Mouse (Mus musculus) stomach, embryonic 15.5 days (tissue): ENCODE measurements around the gene Pkd1l1. TPM values are rescaled to one million over a fixed set of nuclear protein-coding genes. Genes with fewer than 3 reads are reported as not detected.

Experiments used
- ATAC-seq: fragments of 200-750 bp; cut with Nextera tagmentation; 2 replicates; pipeline ENCODE4 v1.8.0; 2017; ENCODE audit warnings: low read depth, moderate number of reproducible peaks, moderate TSS enrichment; ENCODE audit not compliant: insufficient read depth, low FRiP score
- H3K27ac ChIP-seq: fragments of 300-500 bp; sonication (generic); 2 replicates; pipeline ENCODE4 v1.5.1; 2015; ENCODE audit warnings: mild to moderate bottlenecking, inconsistent platforms
- H3K27me3 ChIP-seq: fragments of 300-500 bp; sonication (generic); replicated peaks from 2 replicates; pipeline ENCODE4 v1.6.1; 2015; ENCODE audit warnings: inconsistent platforms
- H3K36me3 ChIP-seq: fragments of 300-500 bp; sonication (generic); 2 replicates; pipeline ENCODE4 v1.6.1; 2015; ENCODE audit warnings: inconsistent platforms
- H3K4me1 ChIP-seq: fragments of 300-500 bp; sonication (generic); 2 replicates; pipeline ENCODE4 v1.6.1; 2015; ENCODE audit warnings: inconsistent platforms
- H3K4me2 ChIP-seq: fragments of 300-500 bp; sonication (generic); 2 replicates; pipeline ENCODE4 v1.6.1; 2015; ENCODE audit warnings: mild to moderate bottlenecking, inconsistent platforms
- H3K4me3 ChIP-seq: fragments of 300-500 bp; sonication (generic); replicated peaks from 2 replicates; pipeline ENCODE4 v1.5.1; 2015; ENCODE audit warnings: inconsistent platforms
- H3K9ac ChIP-seq: fragments of 300-500 bp; sonication (generic); 2 replicates; pipeline ENCODE4 v1.6.1; 2015; ENCODE audit warnings: inconsistent platforms
- H3K9me3 ChIP-seq: fragments of 300-500 bp; sonication (generic); 2 replicates; pipeline ENCODE4 v1.6.1; 2016; ENCODE audit warnings: inconsistent platforms
- WGBS: fragments of 180-500 bp; shearing (Covaris S2); methylation state at CpG from one replicate; pipeline ENCODE4 v1.1.7; 2015; 5-methylcytosine and 5-hydroxymethylcytosine counted together
- polyA plus RNA-seq: library from polyadenylated mRNA; unstranded; fragments of >200 nt; fragmentation: Nextera tagmentation; extraction: Ambion mirVana; gene quantifications from 2 replicates; pipeline ENCODE4 v1.2.1, GENCODE M21; 2015

Pkd1l1 gene
- 0.06 and 0.15 TPM in 2 replicates for polyA plus RNA-seq

DNA sequence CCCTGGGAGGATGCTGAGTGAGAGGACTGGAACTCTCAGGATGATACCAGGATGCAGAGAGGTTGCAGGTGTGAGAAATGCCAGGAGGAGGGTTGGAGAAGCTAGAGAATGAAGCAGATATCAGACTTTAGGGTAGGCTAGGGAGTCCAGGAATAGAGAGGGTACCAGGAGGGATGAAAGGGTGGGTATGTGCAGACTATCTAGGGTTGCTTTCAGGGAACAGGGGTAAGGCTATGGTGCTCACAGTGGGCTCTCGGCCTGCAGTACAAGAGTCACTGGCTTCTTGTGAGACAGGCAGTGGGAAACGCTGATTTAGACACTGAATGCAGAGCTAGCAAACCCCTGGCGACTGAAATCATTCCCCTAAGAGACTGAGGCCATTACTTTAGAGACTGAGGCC is at the start of gene Pkd1l1:
Pkd1l1 (minus strand) TSS at position 101 of the 400 bp plus-strand sequence.
- 76% methylated on average over 3 of the region's 3 CpGs for WGBS
- Histone ChIP-seq H3K9me3 (no peaks in the 10 kb centered on the region), H3K27me3 (no peaks in the 10 kb centered on the region), H3K4me2 (no peak within 1 kb of the TSS), H3K9ac (no peak within 1 kb of the TSS), H3K4me3 (no peak within 1 kb of the TSS), H3K27ac (no peak within 1 kb of the TSS), H3K36me3 (no peaks in the 10 kb centered on the region), H3K4me1 (no peaks in the 10 kb centered on the region)
- ATAC-seq = no peak

GRCm38 (mm10) chr11:9020207-9020606 is 47.1 kb upstream of the Pkd1l1 start:
- 69% methylated on average over 5 of the region's 5 CpGs for WGBS

DNA sequence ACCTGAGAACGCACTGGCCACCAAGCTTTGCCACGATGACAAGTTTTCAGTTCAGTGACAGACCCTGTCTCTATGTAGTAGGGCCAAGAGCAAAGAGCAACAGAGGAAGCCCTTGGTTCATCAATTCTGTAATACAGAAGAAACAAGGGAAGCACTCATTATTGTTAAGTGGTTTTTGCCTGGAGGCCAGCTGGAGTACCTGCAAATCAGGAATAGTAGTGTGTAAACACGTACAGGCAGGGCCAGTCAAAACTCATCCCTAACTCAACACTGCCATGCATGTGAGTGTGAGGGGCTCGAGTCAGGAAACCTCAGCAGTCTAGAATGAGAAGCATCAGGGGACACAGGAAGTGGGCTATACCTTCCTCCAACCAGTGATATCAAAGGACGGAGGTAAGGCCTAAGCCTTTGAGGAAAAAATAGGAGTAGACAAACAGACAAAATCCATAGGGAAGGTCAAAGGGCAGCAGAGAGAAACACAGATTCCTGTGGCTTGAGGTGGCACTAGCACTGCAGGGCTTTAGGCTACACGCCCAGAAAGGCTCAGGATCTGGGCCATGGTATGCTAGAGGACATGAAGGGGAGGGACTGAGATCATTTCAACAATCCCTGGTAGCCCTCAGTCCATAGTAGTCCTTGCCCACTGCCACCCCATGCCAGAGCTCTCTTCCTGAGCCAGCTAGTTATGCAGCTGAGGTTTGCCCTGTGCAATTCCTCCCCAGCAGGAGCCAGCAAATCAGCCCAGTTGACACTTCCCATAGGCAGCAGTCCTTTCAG is 45.6 kb upstream of the Pkd1l1 start:
- H3K27me3 ChIP-seq = no peaks in the 10 kb centered on the region
- no peak overlapping the region for H3K9ac ChIP-seq
- H3K4me2 ChIP-seq = no peak overlapping the region
- no peak overlapping the region for H3K27ac ChIP-seq
- H3K9me3 ChIP-seq = no peaks in the 10 kb centered on the region
- no peak overlapping the region for H3K4me3 ChIP-seq
- no peak for ATAC-seq
- WGBS = 70% methylated on average over 6 of the region's 6 CpGs
- H3K36me3 ChIP-seq = no peaks in the 10 kb centered on the region
- H3K4me1 ChIP-seq = no peaks in the 10 kb centered on the region

More at GRCm38 (mm10) chr11:9020207-9020606, 47.1 kb upstream of the Pkd1l1 start:
- Histone ChIP-seq H3K4me3 (no peak overlapping the region), H3K27ac (no peak overlapping the region), H3K27me3 (no peaks in the 10 kb centered on the region), H3K4me2 (no peak overlapping the region), H3K36me3 (no peaks in the 10 kb centered on the region), H3K9me3 (no peaks in the 10 kb centered on the region), H3K9ac (no peak overlapping the region), H3K4me1 (no peaks in the 10 kb centered on the region)
- ATAC-seq = peak; percentile 65

DNA sequence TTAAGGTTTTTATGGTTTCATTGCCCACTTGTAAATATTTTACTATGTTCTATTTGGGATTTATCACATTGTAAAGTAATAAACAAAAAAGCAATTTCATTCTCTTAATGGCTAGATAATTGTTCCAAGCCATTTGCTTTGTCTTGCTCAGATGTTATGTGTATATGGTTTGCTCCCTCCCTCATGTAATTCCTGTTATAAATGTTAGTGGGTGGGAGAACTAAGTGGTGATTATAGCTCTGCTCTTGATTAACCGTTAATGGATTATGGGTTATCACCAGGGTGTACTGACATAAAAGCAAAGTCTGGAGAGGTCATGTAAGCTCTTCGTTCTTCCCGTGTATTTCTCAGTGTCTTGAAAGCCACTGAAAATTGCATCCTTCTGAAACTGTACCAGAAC is 41.7 kb upstream of the Pkd1l1 start:
- Histone ChIP-seq H3K9ac (no peak overlapping the region), H3K4me1 (no peaks in the 10 kb centered on the region), H3K27me3 (no peaks in the 10 kb centered on the region), H3K9me3 (no peaks in the 10 kb centered on the region), H3K36me3 (no peaks in the 10 kb centered on the region), H3K27ac (no peak overlapping the region), H3K4me2 (no peak overlapping the region), H3K4me3 (no peak overlapping the region)
- ATAC-seq = no peak
- WGBS = 78% methylated on average over 3 of the region's 3 CpGs

DNA sequence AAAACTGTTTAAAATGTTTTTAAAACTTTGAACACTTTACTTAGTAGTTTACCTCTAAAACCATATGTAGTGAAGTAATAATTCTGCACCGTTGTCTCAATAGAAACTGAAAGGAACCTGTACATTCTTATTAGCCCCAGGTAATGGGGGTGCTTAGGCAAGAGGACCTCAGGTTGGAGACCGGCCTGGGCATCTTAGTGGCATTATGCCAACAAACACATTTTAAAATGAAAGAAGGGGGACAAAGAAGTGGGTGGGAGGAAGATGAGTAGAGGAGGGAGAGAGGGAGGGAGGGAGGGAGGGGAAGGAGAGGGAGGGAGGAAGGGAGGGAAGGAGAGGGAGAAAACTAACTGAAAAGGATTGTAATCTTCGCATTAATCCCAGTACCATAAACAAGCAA is 38.3 kb upstream of the Pkd1l1 start:
- Histone ChIP-seq H3K9ac (peak overlapping the region; percentile 81; the same call in 1 of the 2 replicates), H3K27ac (peak overlapping the region; percentile 95; the same call in 1 of the 2 replicates), H3K4me2 (peak overlapping the region; percentile 89), H3K27me3 (no peaks in the 10 kb centered on the region), H3K36me3 (peaks cover 6% of the 10 kb centered on the region; the same call in 1 of the 2 replicates), H3K9me3 (no peaks in the 10 kb centered on the region), H3K4me1 (0 out of 2 replicates have a peak, but pooled peaks cover 2% of the 10 kb centered on the region), H3K4me3 (peak overlapping the region; percentile 88)
- ATAC-seq = peak; percentile 48; the same call in 1 of the 2 replicates
- 2% methylated on average over 3 of the region's 3 CpGs for WGBS

DNA sequence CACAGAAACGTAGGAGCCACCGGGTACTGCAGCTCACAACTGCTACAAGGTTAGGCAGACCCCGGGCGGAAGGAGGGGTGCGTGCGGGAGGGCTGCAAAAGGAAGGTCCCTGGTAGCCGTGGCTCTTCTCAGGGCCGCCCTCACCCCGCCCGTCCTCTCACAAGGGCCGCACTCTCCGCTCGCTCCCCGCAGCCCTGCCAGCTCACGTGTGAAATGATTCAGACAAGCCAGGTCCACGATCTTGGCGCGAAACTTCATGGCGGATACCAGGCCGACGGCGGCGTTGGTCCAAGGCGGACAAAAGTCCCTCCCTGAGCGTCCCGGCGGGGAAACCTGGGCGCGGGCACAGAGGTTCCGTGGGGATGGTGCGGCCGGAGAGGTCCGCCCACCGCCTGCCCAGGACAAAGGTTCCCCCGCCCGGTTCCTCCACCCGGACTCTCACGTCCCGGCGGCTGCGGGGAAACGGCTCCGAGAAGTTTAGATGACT is 37.8 kb upstream of the Pkd1l1 start, which contains the start of gene Hus1:
Hus1 (minus strand) TSS at position 339 of the 487 bp plus-strand sequence.
- peaks cover 6% of the 10 kb centered on the region; the same call in 1 of the 2 replicates for H3K36me3 ChIP-seq
- peak within 1 kb of the TSS; percentile 95 for H3K27ac ChIP-seq
- H3K9me3 ChIP-seq = no peaks in the 10 kb centered on the region
- no peaks in the 10 kb centered on the region for H3K27me3 ChIP-seq
- ATAC-seq = peak; percentile 96
- WGBS = under 1% methylated on average over 43 of the region's 43 CpGs
- peak within 1 kb of the TSS; percentile 89 for H3K4me2 ChIP-seq
- peak within 1 kb of the TSS; percentile 81 for H3K9ac ChIP-seq
- H3K4me3 ChIP-seq = peak within 1 kb of the TSS; percentile 88
- H3K4me1 ChIP-seq = 0 out of 2 replicates have a peak, but pooled peaks cover 2% of the 10 kb centered on the region

DNA sequence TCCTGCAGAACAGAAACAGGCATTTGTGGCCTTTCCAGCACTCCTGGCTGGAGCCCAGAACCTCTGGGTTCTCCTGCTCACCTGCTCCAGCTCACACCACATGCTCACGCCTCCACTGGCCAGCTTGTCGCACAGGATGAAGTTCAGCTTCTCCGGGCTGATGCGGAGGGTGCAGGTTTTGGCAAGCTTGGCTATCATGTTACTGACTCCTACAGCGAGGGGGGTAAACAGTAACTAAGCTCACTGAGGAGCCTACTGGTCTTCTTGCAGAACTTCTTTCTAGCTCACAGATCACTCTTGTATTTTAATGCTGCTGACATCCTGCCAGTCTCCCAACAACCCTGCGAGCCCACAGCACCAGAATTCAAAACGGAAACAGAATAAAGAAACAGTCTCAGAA is 37.4 kb upstream of the Pkd1l1 start:
- WGBS = 0% methylated on average over 7 of the region's 7 CpGs
- H3K36me3 ChIP-seq = peaks cover 9% of the 10 kb centered on the region; the same call in 1 of the 2 replicates
- no peaks in the 10 kb centered on the region for H3K27me3 ChIP-seq
- ATAC-seq = peak; percentile 67
- H3K27ac ChIP-seq = peak overlapping the region; percentile 95
- peak overlapping the region; percentile 89 for H3K4me2 ChIP-seq
- H3K4me3 ChIP-seq = peak overlapping the region; percentile 88
- 0 out of 2 replicates have a peak, but pooled peaks cover 2% of the 10 kb centered on the region for H3K4me1 ChIP-seq
- peak overlapping the region; percentile 81 for H3K9ac ChIP-seq
- no peaks in the 10 kb centered on the region for H3K9me3 ChIP-seq

- H3K27ac ChIP-seq = no peak overlapping the region
- no peak overlapping the region for H3K4me3 ChIP-seq
- H3K9ac ChIP-seq = no peak overlapping the region
- H3K27me3 ChIP-seq = no peaks in the 10 kb centered on the region
- WGBS = 93% methylated on average over 5 of the region's 5 CpGs
- 0 out of 2 replicates have a peak, but pooled peaks cover 2% of the 10 kb centered on the region for H3K4me1 ChIP-seq
- H3K36me3 ChIP-seq = peaks cover 23% of the 10 kb centered on the region; the same call in 1 of the 2 replicates
- H3K9me3 ChIP-seq = no peaks in the 10 kb centered on the region
- ATAC-seq = no peak
- no peak overlapping the region for H3K4me2 ChIP-seq
Observed at GRCm38 (mm10) chr11:9008761-9009160, 35.7 kb upstream of the Pkd1l1 start.

GRCm38 (mm10) chr11:8988084-8988483 is 15.0 kb upstream of the Pkd1l1 start:
- H3K4me3 ChIP-seq = no peak overlapping the region
- no peaks in the 10 kb centered on the region for H3K9me3 ChIP-seq
- H3K27me3 ChIP-seq = no peaks in the 10 kb centered on the region
- H3K27ac ChIP-seq = no peak overlapping the region
- H3K4me1 ChIP-seq = peaks cover 11% of the 10 kb centered on the region; the same call in 1 of the 2 replicates
- no peak for ATAC-seq
- 61% methylated on average over 4 of the region's 4 CpGs for WGBS
- H3K4me2 ChIP-seq = no peak overlapping the region
- H3K9ac ChIP-seq = no peak overlapping the region
- peaks cover 16% of the 10 kb centered on the region; the same call in 1 of the 2 replicates for H3K36me3 ChIP-seq

DNA sequence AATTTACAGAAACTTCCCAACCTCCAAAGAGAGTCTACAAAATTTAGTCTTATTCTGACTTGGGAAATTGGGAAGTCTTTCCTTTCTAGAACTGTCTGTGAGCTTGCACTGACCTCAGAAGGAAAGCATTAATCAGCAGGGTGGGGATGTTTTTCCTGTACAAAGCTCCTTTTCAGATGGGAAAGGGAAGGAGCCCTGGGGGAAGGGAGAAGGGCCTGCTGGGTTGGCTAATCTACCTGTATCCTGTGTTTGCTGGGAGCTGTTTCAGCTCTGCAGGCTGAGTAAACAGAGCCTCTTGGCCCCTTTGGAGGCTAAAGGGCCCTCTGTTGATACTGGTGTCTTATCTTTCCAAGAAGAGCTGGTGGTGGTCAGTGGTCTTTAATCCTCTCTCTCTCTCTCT is 13.0 kb upstream of the Pkd1l1 start:
- ATAC-seq = peak; percentile 89
- Histone ChIP-seq H3K9ac (no peak overlapping the region), H3K4me2 (no peak overlapping the region), H3K27me3 (no peaks in the 10 kb centered on the region), H3K4me1 (peaks cover 11% of the 10 kb centered on the region; the same call in 1 of the 2 replicates), H3K4me3 (no peak overlapping the region), H3K27ac (peak overlapping the region; percentile 67; the same call in 1 of the 2 replicates), H3K9me3 (no peaks in the 10 kb centered on the region), H3K36me3 (0 out of 2 replicates have a peak, but pooled peaks cover 1% of the 10 kb centered on the region)

- WGBS = 35% methylated on average over 6 of the region's 6 CpGs
- Histone ChIP-seq H3K36me3 (no peaks in the 10 kb centered on the region), H3K27ac (no peak overlapping the region), H3K9ac (no peak overlapping the region), H3K4me1 (peaks cover 11% of the 10 kb centered on the region; the same call in 1 of the 2 replicates), H3K4me3 (no peak overlapping the region), H3K27me3 (no peaks in the 10 kb centered on the region), H3K9me3 (no peaks in the 10 kb centered on the region), H3K4me2 (no peak overlapping the region)
- no peak for ATAC-seq
Observed at GRCm38 (mm10) chr11:8983237-8983861, 10.3 kb upstream of the Pkd1l1 start.
